Mouse (Mus musculus): ENCODE data around the gene Wnt5b.

DNA sequence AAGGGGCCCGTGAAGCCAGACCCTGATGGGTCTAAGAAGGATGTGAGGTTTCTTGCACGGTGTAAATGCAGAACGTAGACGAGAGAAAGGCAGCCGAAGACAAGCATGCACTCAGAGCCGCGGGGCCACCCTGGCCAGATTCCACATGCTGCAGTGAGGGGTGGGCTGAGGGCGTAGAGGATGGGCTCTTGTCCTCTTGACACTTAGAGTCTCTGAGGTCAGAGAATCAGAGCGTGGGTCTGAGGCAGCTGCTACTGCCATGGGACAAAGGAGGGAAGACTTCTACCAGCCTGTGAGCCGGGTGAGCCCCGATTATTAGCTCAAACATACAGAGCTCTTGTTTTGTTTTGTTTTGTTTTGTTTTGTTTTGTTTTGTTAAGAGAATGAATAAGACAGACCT, 53.6 kb downstream of the Wnt5b start:
- TF ChIP-seq GATA1 (IDR thresholded peaks at IDR 0.05; ENCODE audit: low read length), result no peak
- no peak for TF ChIP-seq TAL1 (IDR thresholded peaks at IDR 0.05; ENCODE audit: low read length)
